Mouse (Mus musculus): Measurements from ENCODE around the gene Loxl3. TPM values are rescaled to one million over a fixed set of nuclear protein-coding genes. Genes with fewer than 3 reads are reported as not detected.
A peak's percentile ranks its signal among the peaks of the same experiment; 100 is the strongest.

Loxl3 gene
- polyA plus RNA-seq, 1 experiment from 2014 or later = 14.2 TPM

GRCm38 (mm10) chr6:83005444-83006011 lies 28.4 kb upstream of the Loxl3 start:
- Histone ChIP-seq H3K27ac (no peak overlapping the region), H3K4me3 (replicated peaks) (no peak overlapping the region), H3K27me3 (replicated peaks) (no peaks in the 10 kb centered on the region), H3K4me1 (replicated peaks) (no peaks in the 10 kb centered on the region), H3K36me3 (no peaks in the 10 kb centered on the region), H3K9ac (no peak overlapping the region), H3K9me3 (no peaks in the 10 kb centered on the region), H3K4me2 (replicated peaks) (no peak overlapping the region)
- WGBS = 79% methylated on average over 10 of the region's 10 CpGs
- no peak for ATAC-seq

- Histone ChIP-seq H3K4me3 (replicated peaks) (no peak overlapping the region), H3K36me3 (no peaks in the 10 kb centered on the region), H3K27me3 (replicated peaks) (no peaks in the 10 kb centered on the region), H3K9me3 (no peaks in the 10 kb centered on the region), H3K9ac (no peak overlapping the region), H3K27ac (no peak overlapping the region), H3K4me2 (replicated peaks) (no peak overlapping the region), H3K4me1 (replicated peaks) (no peaks in the 10 kb centered on the region)
- 84% methylated on average over 6 of the region's 6 CpGs for WGBS
- ATAC-seq = no peak
Observed at GRCm38 (mm10) chr6:83006114-83006513, 27.9 kb upstream of the Loxl3 start.

- Histone ChIP-seq H3K4me1 (replicated peaks) (no peaks in the 10 kb centered on the region), H3K36me3 (no peaks in the 10 kb centered on the region), H3K9ac (no peak overlapping the region), H3K4me3 (replicated peaks) (no peak overlapping the region), H3K27me3 (replicated peaks) (no peaks in the 10 kb centered on the region), H3K27ac (no peak overlapping the region), H3K9me3 (no peaks in the 10 kb centered on the region), H3K4me2 (replicated peaks) (no peak overlapping the region)
- 46% methylated on average over 3 of the region's 3 CpGs for WGBS
- ATAC-seq = no peak
Observed at GRCm38 (mm10) chr6:83008659-83009058, 25.3 kb upstream of the Loxl3 start.

GRCm38 (mm10) chr6:83010010-83010409 lies 24.0 kb upstream of the Loxl3 start:
- 56% methylated on average over 7 of the region's 7 CpGs for WGBS
- H3K27me3 ChIP-seq (replicated peaks) = no peaks in the 10 kb centered on the region
- no peaks in the 10 kb centered on the region for H3K36me3 ChIP-seq
- H3K4me2 ChIP-seq (replicated peaks) = no peak overlapping the region
- no peak overlapping the region for H3K4me3 ChIP-seq (replicated peaks)
- ATAC-seq = no peak
- H3K27ac ChIP-seq = no peak overlapping the region
- no peaks in the 10 kb centered on the region for H3K4me1 ChIP-seq (replicated peaks)
- H3K9me3 ChIP-seq = no peaks in the 10 kb centered on the region
- H3K9ac ChIP-seq = no peak overlapping the region

GRCm38 (mm10) chr6:83011255-83011654 lies 22.7 kb upstream of the Loxl3 start:
- H3K4me3 ChIP-seq (replicated peaks) = no peak overlapping the region
- no peak for ATAC-seq
- WGBS = 84% methylated on average over 7 of the region's 7 CpGs
- H3K9me3 ChIP-seq = no peaks in the 10 kb centered on the region
- no peaks in the 10 kb centered on the region for H3K27me3 ChIP-seq (replicated peaks)
- H3K9ac ChIP-seq = no peak overlapping the region
- H3K4me1 ChIP-seq (replicated peaks) = no peaks in the 10 kb centered on the region
- H3K36me3 ChIP-seq = no peaks in the 10 kb centered on the region
- no peak overlapping the region for H3K27ac ChIP-seq
- H3K4me2 ChIP-seq (replicated peaks) = no peak overlapping the region

- H3K36me3 ChIP-seq = no peaks in the 10 kb centered on the region
- no peaks in the 10 kb centered on the region for H3K27me3 ChIP-seq (replicated peaks)
- H3K9me3 ChIP-seq = no peaks in the 10 kb centered on the region
- no peak overlapping the region for H3K9ac ChIP-seq
- H3K27ac ChIP-seq = no peak overlapping the region
- no peak for ATAC-seq
- H3K4me1 ChIP-seq (replicated peaks) = peaks cover 1% of the 10 kb centered on the region; the same call in 1 of the 2 replicates
- H3K4me3 ChIP-seq (replicated peaks) = no peak overlapping the region
- WGBS = 74% methylated on average over 6 of the region's 6 CpGs
- H3K4me2 ChIP-seq (replicated peaks) = no peak overlapping the region
Observed at GRCm38 (mm10) chr6:83011756-83012155, 22.2 kb upstream of the Loxl3 start.

- WGBS = 77% methylated on average over 5 of the region's 5 CpGs
- ATAC-seq = no peak
Observed at GRCm38 (mm10) chr6:83013444-83013843, 20.5 kb upstream of the Loxl3 start.

GRCm38 (mm10) chr6:83014482-83015466 lies 19.2 kb upstream of the Loxl3 start:
- H3K27ac ChIP-seq = no peak overlapping the region
- peak; percentile 82 for ATAC-seq

More at GRCm38 (mm10) chr6:83013444-83013843, 20.5 kb upstream of the Loxl3 start:
- H3K4me3 ChIP-seq (replicated peaks) = no peak overlapping the region
- H3K27me3 ChIP-seq (replicated peaks) = no peaks in the 10 kb centered on the region
- no peak overlapping the region for H3K9ac ChIP-seq
- H3K27ac ChIP-seq = no peak overlapping the region
- no peaks in the 10 kb centered on the region for H3K9me3 ChIP-seq
- H3K4me1 ChIP-seq (replicated peaks) = peaks cover 2% of the 10 kb centered on the region; the same call in 1 of the 2 replicates
- H3K4me2 ChIP-seq (replicated peaks) = no peak overlapping the region
- no peaks in the 10 kb centered on the region for H3K36me3 ChIP-seq

GRCm38 (mm10) chr6:83015749-83016148 lies 18.2 kb upstream of the Loxl3 start:
- H3K4me2 ChIP-seq (replicated peaks) = no peak overlapping the region
- no peak overlapping the region for H3K4me3 ChIP-seq (replicated peaks)
- H3K9me3 ChIP-seq = no peaks in the 10 kb centered on the region
- peaks cover 2% of the 10 kb centered on the region; the same call in 1 of the 2 replicates for H3K4me1 ChIP-seq (replicated peaks)
- no peak for ATAC-seq
- H3K9ac ChIP-seq = no peak overlapping the region
- H3K27me3 ChIP-seq (replicated peaks) = no peaks in the 10 kb centered on the region
- no peaks in the 10 kb centered on the region for H3K36me3 ChIP-seq
- 88% methylated on average over 2 of the region's 2 CpGs for WGBS
- no peak overlapping the region for H3K27ac ChIP-seq

More at GRCm38 (mm10) chr6:83014482-83015466, 19.2 kb upstream of the Loxl3 start:
- no peaks in the 10 kb centered on the region for H3K9me3 ChIP-seq
- H3K9ac ChIP-seq = no peak overlapping the region
- peaks cover 2% of the 10 kb centered on the region; the same call in 1 of the 2 replicates for H3K4me1 ChIP-seq (replicated peaks)
- no peak overlapping the region for H3K4me2 ChIP-seq (replicated peaks)
- no peak overlapping the region for H3K4me3 ChIP-seq (replicated peaks)
- H3K27me3 ChIP-seq (replicated peaks) = no peaks in the 10 kb centered on the region
- WGBS = 65% methylated on average over 12 of the region's 12 CpGs
- no peaks in the 10 kb centered on the region for H3K36me3 ChIP-seq

GRCm38 (mm10) chr6:83017190-83017589 lies 16.8 kb upstream of the Loxl3 start:
- Histone ChIP-seq H3K4me3 (replicated peaks) (no peak overlapping the region), H3K4me1 (replicated peaks) (peaks cover 2% of the 10 kb centered on the region; the same call in 1 of the 2 replicates), H3K27ac (no peak overlapping the region), H3K27me3 (replicated peaks) (no peaks in the 10 kb centered on the region), H3K9me3 (no peaks in the 10 kb centered on the region), H3K36me3 (no peaks in the 10 kb centered on the region), H3K9ac (no peak overlapping the region), H3K4me2 (replicated peaks) (no peak overlapping the region)
- no peak for ATAC-seq
- whole genome bisulfite sequencing = 58% methylated on average over 3 of the region's 3 CpGs

- no peak overlapping the region for H3K4me2 ChIP-seq (replicated peaks)
Observed at GRCm38 (mm10) chr6:83019044-83019443, 14.9 kb upstream of the Loxl3 start.

GRCm38 (mm10) chr6:83020121-83020520 lies 13.9 kb upstream of the Loxl3 start:
- Histone ChIP-seq H3K9me3 (no peaks in the 10 kb centered on the region), H3K36me3 (no peaks in the 10 kb centered on the region), H3K27me3 (replicated peaks) (no peaks in the 10 kb centered on the region), H3K4me1 (replicated peaks) (peaks cover 2% of the 10 kb centered on the region; the same call in 1 of the 2 replicates), H3K27ac (no peak overlapping the region), H3K4me3 (replicated peaks) (no peak overlapping the region), H3K9ac (no peak overlapping the region), H3K4me2 (replicated peaks) (no peak overlapping the region)
- WGBS = 88% methylated on average over 6 of the region's 6 CpGs
- ATAC-seq = no peak

More at GRCm38 (mm10) chr6:83019044-83019443, 14.9 kb upstream of the Loxl3 start:
- H3K27me3 ChIP-seq (replicated peaks) = no peaks in the 10 kb centered on the region
- 74% methylated on average over 3 of the region's 3 CpGs for WGBS
- H3K4me3 ChIP-seq (replicated peaks) = no peak overlapping the region
- no peak for ATAC-seq
- no peaks in the 10 kb centered on the region for H3K36me3 ChIP-seq
- peaks cover 2% of the 10 kb centered on the region; the same call in 1 of the 2 replicates for H3K4me1 ChIP-seq (replicated peaks)
- H3K9ac ChIP-seq = no peak overlapping the region
- no peaks in the 10 kb centered on the region for H3K9me3 ChIP-seq
- H3K27ac ChIP-seq = no peak overlapping the region

Data from intestine, embryonic 15.5 days (tissue).